Mouse (Mus musculus): ENCODE measurements around the gene Slx4. TPM values are rescaled to one million over a fixed set of nuclear protein-coding genes. Genes with fewer than 3 reads are reported as not detected.
"Not testable (repeated sequence)": the region's sequence is repeated elsewhere in the genome, so short reads cannot be mapped to it uniquely, and the experiment has no call there.

Gene Slx4
- total and polyA plus RNA-seq, 3 experiments, result 6.4 to 9.4 (median 7.7) TPM

DNA sequence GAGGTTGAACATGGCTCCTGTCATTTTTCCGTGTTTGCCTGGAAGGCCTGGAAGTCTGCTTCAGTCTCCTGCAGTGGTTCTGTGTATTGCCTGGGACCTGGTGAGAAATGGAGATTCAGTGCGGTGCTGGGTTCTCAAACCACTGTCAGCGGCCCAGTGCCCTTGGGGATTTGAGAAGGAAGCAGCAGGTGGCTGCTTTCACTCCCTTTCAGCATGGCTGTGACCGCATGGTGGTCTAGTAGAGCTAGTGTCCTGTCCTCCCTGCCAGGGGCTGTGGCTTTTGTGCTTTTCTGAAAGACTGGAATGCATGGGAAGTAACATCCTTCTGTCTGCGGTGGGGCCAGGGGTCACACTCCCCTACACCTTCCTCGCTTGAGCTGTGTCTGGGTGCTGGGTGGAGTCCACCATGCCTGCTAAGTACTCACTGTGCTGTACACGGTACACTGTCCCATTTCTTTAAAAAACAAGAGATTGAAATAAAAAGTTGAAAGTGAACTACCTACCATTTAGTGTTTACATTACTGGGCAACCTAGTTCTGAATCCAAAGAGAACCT lies 20.3 kb downstream of the Slx4 start:
- intact Hi-C loops (cut with DNase I), result no loop called here
- no peak overlapping the region for H3K4me3 ChIP-seq
- TF ChIP-seq EP300 (IDR thresholded peaks at IDR 0.05; ENCODE audit: insufficient read depth, low read depth, low read length), result no peak
- no peak for TF ChIP-seq POLR2A (IDR thresholded peaks at IDR 0.05; ENCODE audit: insufficient read depth, low read depth, low read length)
- TF ChIP-seq CTCF (IDR thresholded peaks at IDR 0.05), result no peak
- 70% methylated on average over 7 of the region's 7 CpGs for WGBS
- no peaks in the 10 kb centered on the region for H3K79me2 ChIP-seq (replicated peaks; ENCODE audit: control insufficient read depth, insufficient read depth, low read length)
- DNase-seq, result no peak
- H3K27ac ChIP-seq, result no peak overlapping the region
- no peak overlapping the region for H3K9ac ChIP-seq (ENCODE audit: low read depth, low read length)
- no peaks in the 10 kb centered on the region for H3K27me3 ChIP-seq (ENCODE audit: control insufficient read depth, insufficient read depth, low read length)
- no peaks in the 10 kb centered on the region for H3K4me1 ChIP-seq (ENCODE audit: control insufficient read depth, insufficient read depth, low read length)
- H3K36me3 ChIP-seq (ENCODE audit: control insufficient read depth, insufficient read depth, low read length), result no peaks in the 10 kb centered on the region

DNA sequence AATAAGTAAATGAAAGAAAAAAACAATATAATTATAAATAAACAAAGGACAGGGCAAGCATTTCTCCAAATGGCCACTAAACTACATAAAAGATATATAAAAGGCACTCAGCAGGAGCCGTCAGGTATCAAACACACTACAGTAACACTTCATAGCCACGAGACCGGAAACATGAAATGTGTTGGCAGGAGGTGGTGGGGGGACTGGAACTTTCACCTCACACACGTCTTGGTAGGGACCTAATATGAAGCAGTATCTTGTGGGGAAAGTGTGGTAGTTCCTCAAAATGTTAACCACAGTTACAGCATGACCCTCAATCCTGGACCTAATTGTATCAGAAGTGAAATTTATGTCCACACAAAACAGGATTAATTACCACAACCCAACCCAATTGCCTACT lies 21.4 kb downstream of the Slx4 start:
- peaks cover 2% of the 10 kb centered on the region for H3K4me1 ChIP-seq (ENCODE audit: control insufficient read depth, insufficient read depth, low read length)
- WGBS, result 90% methylated on average over 4 of the region's 4 CpGs
- DNase-seq, result no peak
- H3K27ac ChIP-seq, result no peak overlapping the region
- no peaks in the 10 kb centered on the region for H3K36me3 ChIP-seq (ENCODE audit: control insufficient read depth, insufficient read depth, low read length)
- no peaks in the 10 kb centered on the region for H3K79me2 ChIP-seq (replicated peaks; ENCODE audit: control insufficient read depth, insufficient read depth, low read length)
- H3K9ac ChIP-seq (ENCODE audit: low read depth, low read length), result no peak overlapping the region
- H3K27me3 ChIP-seq (ENCODE audit: control insufficient read depth, insufficient read depth, low read length), result no peaks in the 10 kb centered on the region
- intact Hi-C loops (cut with DNase I), result no loop called here
- no peak for TF ChIP-seq POLR2A (IDR thresholded peaks at IDR 0.05; ENCODE audit: insufficient read depth, low read depth, low read length)
- no peak for TF ChIP-seq EP300 (IDR thresholded peaks at IDR 0.05; ENCODE audit: insufficient read depth, low read depth, low read length)
- no peak for TF ChIP-seq CTCF (IDR thresholded peaks at IDR 0.05)
- no peak overlapping the region for H3K4me3 ChIP-seq

DNA sequence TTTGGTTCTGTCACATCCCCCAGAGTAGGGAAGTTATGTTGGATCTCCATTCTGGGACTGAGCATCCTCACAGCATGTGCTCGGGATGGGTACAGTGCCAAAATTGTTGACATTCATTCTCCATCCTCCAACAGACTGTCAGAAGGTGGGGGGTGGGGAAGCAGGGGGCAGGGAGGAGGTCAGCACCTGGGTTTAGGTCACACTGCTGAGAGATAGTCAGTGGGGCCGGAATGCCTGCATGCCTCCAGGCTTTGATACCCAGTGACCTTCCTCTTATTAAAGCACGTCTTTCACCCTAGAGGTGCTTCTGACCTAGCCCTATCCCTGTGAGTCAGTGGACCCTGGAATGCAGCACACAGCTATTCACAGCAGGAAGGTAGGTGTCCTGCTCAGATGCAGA lies 26.9 kb downstream of the Slx4 start:
- TF ChIP-seq POLR2A (IDR thresholded peaks at IDR 0.05; ENCODE audit: insufficient read depth, low read depth, low read length) (no peak), EP300 (IDR thresholded peaks at IDR 0.05; ENCODE audit: insufficient read depth, low read depth, low read length) (no peak), CTCF (IDR thresholded peaks at IDR 0.05) (no peak)
- Histone ChIP-seq H3K27ac (no peak overlapping the region), H3K27me3 (ENCODE audit: control insufficient read depth, insufficient read depth, low read length) (no peaks in the 10 kb centered on the region), H3K79me2 (replicated peaks; ENCODE audit: control insufficient read depth, insufficient read depth, low read length) (no peaks in the 10 kb centered on the region), H3K9ac (ENCODE audit: low read depth, low read length) (no peak overlapping the region), H3K4me3 (no peak overlapping the region), H3K4me1 (ENCODE audit: control insufficient read depth, insufficient read depth, low read length) (peaks cover 3% of the 10 kb centered on the region), H3K36me3 (ENCODE audit: control insufficient read depth, insufficient read depth, low read length) (no peaks in the 10 kb centered on the region)
- DNase-seq, result no peak
- 26% methylated on average over 3 of the region's 3 CpGs for whole genome bisulfite sequencing
- intact Hi-C loops (cut with DNase I), result no loop called here

DNA sequence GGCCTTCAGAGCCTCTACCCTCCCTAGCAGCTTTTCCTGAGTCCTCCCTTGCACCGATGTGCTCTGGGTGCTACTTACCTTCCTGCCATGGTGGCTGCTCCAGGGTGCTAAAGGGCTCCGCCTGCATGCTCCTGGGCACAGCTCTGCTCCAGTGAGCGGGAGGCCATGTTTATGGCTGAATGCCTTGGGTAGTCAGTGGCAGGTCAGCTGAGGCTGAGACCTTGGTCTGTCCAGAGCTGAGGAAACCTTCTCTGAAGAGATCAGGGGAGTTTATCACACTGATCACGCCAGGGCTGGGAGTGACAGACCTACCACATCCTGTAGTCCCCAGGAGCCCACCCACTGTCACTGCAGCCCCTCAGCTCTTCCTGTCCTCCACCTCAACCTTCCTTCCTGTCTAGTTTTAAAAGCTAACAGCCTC lies 27.3 kb downstream of the Slx4 start, which contains the start of gene Nlrc3:
TSS of gene Nlrc3 (minus strand) at position 382 of the 421 bp plus-strand sequence.
- WGBS, result 45% methylated on average over 4 of the region's 4 CpGs
- Histone ChIP-seq H3K4me3 (no peak within 1 kb of the TSS; the same call in 1 of the 2 replicates), H3K27ac (no peak within 1 kb of the TSS), H3K4me1 (ENCODE audit: control insufficient read depth, insufficient read depth, low read length) (peaks cover 3% of the 10 kb centered on the region), H3K9ac (ENCODE audit: low read depth, low read length) (no peak within 1 kb of the TSS), H3K79me2 (replicated peaks; ENCODE audit: control insufficient read depth, insufficient read depth, low read length) (no peaks in the 10 kb centered on the region), H3K27me3 (ENCODE audit: control insufficient read depth, insufficient read depth, low read length) (no peaks in the 10 kb centered on the region), H3K36me3 (ENCODE audit: control insufficient read depth, insufficient read depth, low read length) (no peaks in the 10 kb centered on the region)
- DNase-seq, result no peak
- no peak for TF ChIP-seq POLR2A (IDR thresholded peaks at IDR 0.05; ENCODE audit: insufficient read depth, low read depth, low read length)
- TF ChIP-seq CTCF (IDR thresholded peaks at IDR 0.05), result no peak
- no peak for TF ChIP-seq EP300 (IDR thresholded peaks at IDR 0.05; ENCODE audit: insufficient read depth, low read depth, low read length)
- intact Hi-C loops (cut with DNase I), result no loop called here

DNA sequence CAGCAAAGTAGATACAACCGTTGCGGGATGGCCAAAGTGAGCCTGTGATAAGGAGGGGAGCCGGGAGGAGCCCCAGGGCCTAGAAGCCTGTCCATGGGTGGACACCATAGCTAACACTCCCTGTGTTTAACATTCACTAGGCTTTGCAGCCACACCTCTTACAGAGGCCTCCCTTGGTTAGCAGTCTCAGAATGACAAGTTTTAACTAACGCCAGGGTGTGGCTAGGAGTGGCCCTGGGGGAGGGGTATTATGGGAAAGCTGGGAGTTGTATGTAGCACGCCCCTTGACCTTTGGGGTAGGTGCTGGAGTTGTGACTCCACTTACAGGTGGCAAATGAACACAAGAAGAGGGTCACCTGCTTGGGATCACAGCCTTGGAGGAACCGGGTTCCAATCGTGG lies 27.9 kb downstream of the Slx4 start:
- Histone ChIP-seq H3K4me3 (no peak overlapping the region), H3K27ac (no peak overlapping the region), H3K27me3 (ENCODE audit: control insufficient read depth, insufficient read depth, low read length) (no peaks in the 10 kb centered on the region), H3K36me3 (ENCODE audit: control insufficient read depth, insufficient read depth, low read length) (no peaks in the 10 kb centered on the region), H3K4me1 (ENCODE audit: control insufficient read depth, insufficient read depth, low read length) (peaks cover 3% of the 10 kb centered on the region), H3K9ac (ENCODE audit: low read depth, low read length) (no peak overlapping the region), H3K79me2 (replicated peaks; ENCODE audit: control insufficient read depth, insufficient read depth, low read length) (no peaks in the 10 kb centered on the region)
- WGBS, result 82% methylated on average over 7 of the region's 7 CpGs
- TF ChIP-seq POLR2A (IDR thresholded peaks at IDR 0.05; ENCODE audit: insufficient read depth, low read depth, low read length), result no peak
- intact Hi-C loops (cut with DNase I), result no loop called here
- no peak for DNase-seq

DNA sequence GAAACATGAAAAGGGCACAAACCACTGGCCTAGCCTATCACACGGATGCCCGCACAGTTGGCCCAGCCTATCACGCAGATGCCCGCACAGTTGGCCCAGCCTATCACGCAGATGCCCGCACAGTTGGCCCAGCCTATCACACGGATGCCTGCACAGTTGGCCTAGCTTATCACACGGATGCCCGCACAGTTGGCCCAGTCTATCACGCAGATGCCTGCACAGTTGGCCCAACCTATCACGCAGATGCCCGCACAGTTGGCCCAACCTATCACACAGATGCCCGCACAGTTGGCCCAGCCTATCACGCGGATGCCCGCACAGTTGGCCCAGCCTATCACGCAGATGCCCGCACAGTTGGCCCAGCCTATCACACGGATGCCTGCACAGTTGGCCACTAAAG lies 29.1 kb downstream of the Slx4 start:
- H3K79me2 ChIP-seq (replicated peaks; ENCODE audit: control insufficient read depth, insufficient read depth, low read length); intact Hi-C loops (cut with DNase I); H3K27me3 ChIP-seq (ENCODE audit: control insufficient read depth, insufficient read depth, low read length); H3K4me1 ChIP-seq (ENCODE audit: control insufficient read depth, insufficient read depth, low read length); DNase-seq; H3K36me3 ChIP-seq (ENCODE audit: control insufficient read depth, insufficient read depth, low read length); H3K4me3 ChIP-seq; H3K9ac ChIP-seq (ENCODE audit: low read depth, low read length); H3K27ac ChIP-seq: not testable (repeated sequence)
- 94% methylated on average over 19 of the region's 19 CpGs for WGBS

Measured in heart, adult 2 months (tissue).